8 mouse cellular contexts compared by ENCODE assay signal in the genomic region with DNA sequence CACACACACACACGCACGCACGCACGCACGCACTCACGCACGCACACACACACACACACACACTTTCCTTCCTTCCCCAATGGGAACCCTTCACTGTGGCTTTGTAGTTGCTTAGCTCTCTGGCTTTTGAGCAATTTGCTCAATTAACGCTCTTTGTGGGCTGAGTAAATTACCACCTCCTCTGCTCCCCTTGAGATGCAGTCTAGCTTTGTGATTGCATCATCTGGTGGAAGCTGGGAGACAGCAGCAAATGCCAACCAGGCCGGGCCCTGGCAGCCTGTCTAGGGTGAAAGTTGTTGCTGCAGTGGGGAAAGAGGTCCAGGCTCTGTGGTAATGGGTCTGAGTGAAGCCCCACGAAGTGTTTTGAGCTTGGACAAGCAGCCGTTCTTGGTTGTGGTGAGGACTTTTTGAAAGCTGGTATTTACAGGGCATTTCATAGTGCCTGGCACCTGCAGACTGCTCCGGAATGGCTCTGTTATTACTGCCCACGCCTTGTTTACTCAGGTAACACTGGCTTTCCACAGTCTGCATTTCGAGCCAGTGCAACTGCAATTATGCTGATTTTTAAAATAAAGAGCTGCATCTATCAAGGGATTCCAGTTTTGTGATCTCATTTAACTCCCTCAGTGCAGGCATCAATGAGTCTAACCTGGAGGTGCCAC. TPM values are rescaled to one million over a fixed set of nuclear protein-coding genes. Genes with fewer than 3 reads are reported as not detected.
DNase-seq lines count a peak whose midpoint lies in the region; ATAC-seq lines count a peak whose summit lies in the region.

No protein-coding gene starts in this region.

- H3K27ac ChIP-seq in liver, embryonic 15.5 days (replicated peaks), result peak overlapping the region; percentile 48
- H3K27ac ChIP-seq in liver, embryonic 11.5 days (ENCODE audit: low read depth, low read length), result no peak overlapping the region
- peak overlapping the region; percentile 73 for H3K27ac ChIP-seq in forebrain, embryonic 12.5 days

- peaks cover 36% of the 10 kb centered on the region for H3K4me1 ChIP-seq in liver, embryonic 15.5 days (replicated peaks)
- peaks cover 3% of the 10 kb centered on the region; the same call in 1 of the 2 replicates for H3K4me1 ChIP-seq in liver, embryonic 11.5 days (replicated peaks; ENCODE audit: control insufficient read depth, insufficient read depth, low read length)
- peaks cover 15% of the 10 kb centered on the region; the same call in 1 of the 2 replicates for H3K4me1 ChIP-seq in forebrain, embryonic 12.5 days

- no peak for ATAC-seq in liver, embryonic 15.5 days (ENCODE audit: insufficient read depth)
- no peak for ATAC-seq in liver, embryonic 11.5 days (replicated peaks; ENCODE audit: low FRiP score)
- ATAC-seq in forebrain, embryonic 12.5 days (ENCODE audit: low FRiP score), result peak; percentile 72; the same call in 1 of the 2 replicates

- H3K27me3 ChIP-seq in liver, embryonic 15.5 days, result no peaks in the 10 kb centered on the region
- no peaks in the 10 kb centered on the region for H3K27me3 ChIP-seq in liver, embryonic 11.5 days (replicated peaks; ENCODE audit: control insufficient read depth, insufficient read depth, low read length)
- no peaks in the 10 kb centered on the region for H3K27me3 ChIP-seq in forebrain, embryonic 12.5 days

- H3K36me3 ChIP-seq in liver, embryonic 15.5 days (replicated peaks), result no peaks in the 10 kb centered on the region
- no peaks in the 10 kb centered on the region; the same call in 1 of the 2 replicates for H3K36me3 ChIP-seq in liver, embryonic 11.5 days (ENCODE audit: control insufficient read depth, insufficient read depth, low read length)
- H3K36me3 ChIP-seq in forebrain, embryonic 12.5 days (replicated peaks), result no peaks in the 10 kb centered on the region

- no peak overlapping the region for H3K4me3 ChIP-seq in liver, embryonic 15.5 days (replicated peaks)
- H3K4me3 ChIP-seq in liver, embryonic 11.5 days (ENCODE audit: low read depth, low read length), result no peak overlapping the region
- no peak overlapping the region for H3K4me3 ChIP-seq in forebrain, embryonic 12.5 days (replicated peaks)

- no peak overlapping the region for H3K4me2 ChIP-seq in liver, embryonic 15.5 days
- H3K4me2 ChIP-seq in liver, embryonic 11.5 days, result no peak overlapping the region
- H3K4me2 ChIP-seq in forebrain, embryonic 12.5 days, result no peak overlapping the region

- DNase-seq in adrenal gland, adult 2 months, result peak; percentile 68
- DNase-seq in adrenal gland, postnatal 4 days (ENCODE audit: low spot score in 2 of 2), result no peak
- no peak for DNase-seq in liver, embryonic 11.5 days (ENCODE audit: low spot score)
- DNase-seq in lung, postnatal 25 days (ENCODE audit: low spot score), result peak; percentile 56
- DNase-seq in thymus, postnatal 10 days (ENCODE audit: low spot score in 2 of 2), result no peak
- DNase-seq in spleen, postnatal 14 days (ENCODE audit: low spot score in 2 of 2), result no peak

- H3K9me3 ChIP-seq in liver, embryonic 15.5 days (replicated peaks), result no peaks in the 10 kb centered on the region
- no peaks in the 10 kb centered on the region for H3K9me3 ChIP-seq in liver, embryonic 11.5 days (ENCODE audit: control insufficient read depth, low read length)
- H3K9me3 ChIP-seq in forebrain, embryonic 12.5 days, result no peaks in the 10 kb centered on the region

- 69% methylated on average over 14 of the region's 14 CpGs for WGBS in liver, embryonic 15.5 days (ENCODE audit: insufficient replicate concordance)
- 80% methylated on average over 14 of the region's 14 CpGs for WGBS in liver, embryonic 11.5 days
- WGBS in forebrain, embryonic 12.5 days, result 66% methylated on average over 14 of the region's 14 CpGs

- no peak overlapping the region for H3K9ac ChIP-seq in liver, embryonic 15.5 days
- H3K9ac ChIP-seq in liver, embryonic 11.5 days (ENCODE audit: low read depth, low read length), result no peak overlapping the region
- peak overlapping the region; percentile 17; the same call in 1 of the 2 replicates for H3K9ac ChIP-seq in forebrain, embryonic 12.5 days

RNA-seq across cellular contexts. Expression of a gene that starts 10.0 kb away (rescaled TPM):
- total RNA-seq in adrenal gland, adult 2 months (2021), result 10 to 100 TPM in 1 of 2 experiments, 1 to 10 TPM in 1; 8.4 to 11.3 TPM
- 6.8 and 8.6 TPM in 2 replicates for polyA plus RNA-seq in adrenal gland, adult 2 months (2012; rRNA removed)
- total RNA-seq in adrenal gland, postnatal 4 days (2021), result 1 to 10 TPM; 9.0 to 9.3 TPM
- 2.3 and 3.0 TPM in 2 replicates for polyA plus RNA-seq in liver, embryonic 15.5 days (2015; fragmentation: Nextera tagmentation; extraction: Ambion mirVana)
- polyA plus RNA-seq in liver, embryonic 11.5 days (2014; fragmentation: Nextera tagmentation; extraction: Ambion mirVana), result 5.7 and 6.5 TPM in 2 replicates
- polyA plus RNA-seq in forebrain, embryonic 12.5 days (2016; fragmentation: Nextera tagmentation; extraction: Ambion mirVana), result 10.7 and 11.0 TPM in 2 replicates

Comparison
In these comparisons a context has a peak if more than half of its experiments do, and no peak if none do; other contexts are left out.
1. DNase-seq: peak in adrenal gland, adult 2 months (single experiment) and lung, postnatal 25 days (single experiment); none in adrenal gland, postnatal 4 days (0 of 2), liver, embryonic 11.5 days (single experiment), thymus, postnatal 10 days (0 of 2) and spleen, postnatal 14 days (0 of 2).